Mouse (Mus musculus): ENCODE results near the gene Spata31d1d. TPM values are rescaled to one million over a fixed set of nuclear protein-coding genes. Genes with fewer than 3 reads are reported as not detected.
"Not testable (repeated sequence)": the region's sequence is repeated elsewhere in the genome, so short reads cannot be mapped to it uniquely, and the experiment has no call there.

Gene Spata31d1d
- total RNA-seq, 1 experiment from 2014 or later: not detected

DNA sequence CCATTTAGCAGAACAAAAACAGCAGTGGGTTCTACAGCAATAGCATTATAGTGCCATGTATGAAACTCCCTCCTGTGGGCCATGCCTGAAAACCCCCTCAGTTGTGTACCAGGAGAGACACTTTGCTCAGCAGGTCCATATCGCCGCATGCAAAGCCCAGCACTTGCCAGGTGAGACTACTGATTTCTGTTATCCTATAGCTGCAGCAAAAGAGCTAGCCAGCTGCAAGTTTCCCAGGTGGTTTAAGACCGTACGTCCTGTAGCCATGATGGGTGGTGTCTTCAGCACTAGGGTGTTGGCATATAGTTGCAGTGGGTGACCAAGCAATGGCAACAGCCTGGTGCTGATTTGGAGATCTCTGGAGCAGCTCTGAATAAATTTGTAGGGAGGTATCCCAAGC is 7.8 kb upstream of the Spata31d1d start:
- no peak for ATAC-seq (replicated peaks in 1 of 2; ENCODE audit: insufficient read depth in 1 of 2, low FRiP score in 2 of 2, low TSS enrichment in 1 of 2, low read depth in 1 of 2, poor library complexity in 2 of 2, severe bottlenecking in 2 of 2)

DNA sequence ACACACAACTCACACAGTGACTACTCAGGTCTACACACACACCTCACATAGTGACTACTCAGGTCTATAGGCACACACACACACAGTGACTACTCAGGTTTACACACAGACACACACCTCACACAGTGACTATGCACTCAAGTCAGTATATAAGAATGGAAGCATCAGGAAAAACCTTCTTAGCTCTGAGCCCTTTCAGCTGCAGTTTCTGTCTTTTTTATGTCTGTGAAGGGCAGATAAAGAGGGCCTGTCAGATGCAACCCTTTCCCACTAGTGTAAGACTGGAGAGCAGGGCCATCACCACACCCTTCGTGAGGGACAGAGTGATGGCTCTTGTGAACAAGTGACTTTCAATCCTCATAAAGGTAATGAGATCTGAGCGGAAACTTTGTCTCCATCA is 6.9 kb upstream of the Spata31d1d start:
- no peak for ATAC-seq (replicated peaks in 1 of 2; ENCODE audit: insufficient read depth in 1 of 2, low FRiP score in 2 of 2, low TSS enrichment in 1 of 2, low read depth in 1 of 2, poor library complexity in 2 of 2, severe bottlenecking in 2 of 2)

DNA sequence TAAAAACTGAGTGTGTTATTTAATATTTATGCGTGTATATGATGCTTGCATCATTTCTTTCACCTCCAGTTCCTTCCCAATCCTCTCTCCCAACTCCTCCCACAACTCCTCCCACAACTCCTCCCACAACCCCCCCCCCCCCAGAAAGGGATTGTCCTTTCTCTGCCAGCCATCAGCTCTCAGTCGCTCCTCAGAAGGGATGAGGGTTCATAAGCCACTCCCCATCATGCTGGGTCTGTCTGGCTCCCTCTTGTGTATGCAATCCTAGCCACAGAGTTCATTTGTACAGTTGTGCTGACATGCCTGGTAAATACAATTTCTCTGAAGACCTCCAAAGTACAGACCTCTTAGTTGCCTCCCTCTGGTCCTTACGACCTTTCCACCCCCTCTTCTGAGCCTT is 3.6 kb upstream of the Spata31d1d start:
- ATAC-seq (replicated peaks in 1 of 2; ENCODE audit: insufficient read depth in 1 of 2, low FRiP score in 2 of 2, low TSS enrichment in 1 of 2, low read depth in 1 of 2, poor library complexity in 2 of 2, severe bottlenecking in 2 of 2): peak; percentile 77 to 78

DNA sequence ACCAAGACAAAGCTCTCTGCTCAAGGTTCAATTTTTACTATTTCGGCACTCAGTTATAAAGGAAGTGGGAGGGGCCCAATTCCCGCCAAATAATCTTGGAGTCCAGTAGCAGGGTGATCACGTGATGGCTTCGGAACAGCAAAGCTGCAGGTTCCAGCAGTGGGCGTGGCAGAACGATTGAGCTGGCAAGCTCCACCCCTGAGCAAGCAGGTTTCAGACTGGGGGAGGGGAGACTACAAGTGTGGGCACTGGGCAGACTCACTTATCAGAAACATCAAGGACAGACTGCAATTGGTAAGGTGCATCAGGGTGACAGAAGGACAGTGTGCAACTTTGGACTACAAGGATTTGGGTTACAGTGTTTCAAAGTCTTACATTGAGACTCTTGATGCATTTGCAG is 2.8 kb upstream of the Spata31d1d start:
- not testable (repeated sequence) for ATAC-seq (replicated peaks in 1 of 2; ENCODE audit: insufficient read depth in 1 of 2, low FRiP score in 2 of 2, low TSS enrichment in 1 of 2, low read depth in 1 of 2, poor library complexity in 2 of 2, severe bottlenecking in 2 of 2)

DNA sequence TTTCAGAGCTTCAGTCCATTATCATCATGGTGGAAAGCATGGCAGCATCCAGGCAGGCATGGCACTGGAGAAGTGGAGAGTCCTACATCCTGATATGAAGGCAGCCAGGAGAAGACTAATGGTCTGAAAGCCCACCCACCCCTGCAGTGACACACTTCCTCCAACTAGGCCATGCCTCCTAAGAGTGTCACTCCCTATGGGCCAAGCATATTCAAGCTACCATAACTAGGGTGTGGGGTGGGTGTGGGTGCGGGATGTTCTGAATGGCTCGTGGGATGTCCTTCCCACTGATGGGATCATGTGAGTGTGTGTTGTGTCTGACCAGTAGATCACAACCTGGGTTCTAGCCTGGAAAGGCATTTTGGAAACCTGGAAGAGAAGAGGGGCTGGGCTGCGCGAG is 2.4 kb upstream of the Spata31d1d start:
- no peak for ATAC-seq (replicated peaks in 1 of 2; ENCODE audit: insufficient read depth in 1 of 2, low FRiP score in 2 of 2, low TSS enrichment in 1 of 2, low read depth in 1 of 2, poor library complexity in 2 of 2, severe bottlenecking in 2 of 2)

DNA sequence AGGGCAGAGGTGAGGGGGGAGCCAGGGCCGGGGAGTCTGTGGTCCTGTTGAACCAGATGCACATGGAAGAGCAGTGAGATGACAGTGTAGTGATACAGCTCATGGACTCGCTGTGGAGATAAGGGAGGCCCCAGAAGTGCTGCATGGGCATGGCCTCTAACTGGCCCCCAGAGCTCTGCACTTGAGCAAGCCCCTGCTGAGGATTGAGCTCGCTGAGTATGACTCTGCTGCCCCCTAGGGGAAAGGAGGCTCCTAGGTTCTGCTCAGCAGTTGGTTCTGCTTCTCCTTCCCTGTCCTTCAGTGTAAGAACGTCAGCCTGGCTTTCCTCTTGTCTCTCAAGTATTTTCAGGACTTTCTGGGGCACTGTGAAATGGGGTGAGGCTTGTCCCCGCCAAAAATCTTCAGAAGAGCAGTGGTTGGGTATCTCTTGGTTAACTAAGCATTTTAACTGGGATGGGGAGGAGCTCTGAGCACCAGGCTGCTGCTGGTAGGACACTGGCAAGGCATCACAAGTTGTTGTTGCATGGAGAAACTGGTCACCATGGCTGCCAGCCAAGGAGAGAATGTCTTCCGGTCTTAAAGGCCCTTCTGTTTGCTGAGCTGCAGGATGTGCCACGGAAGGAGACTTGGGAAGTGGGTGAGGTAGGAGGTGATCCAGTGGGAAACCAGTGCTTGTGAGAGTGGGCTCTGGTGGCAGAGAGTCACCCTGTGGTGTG is 3.0 kb downstream of the Spata31d1d start:
- ATAC-seq (replicated peaks in 1 of 2; ENCODE audit: insufficient read depth in 1 of 2, low FRiP score in 2 of 2, low TSS enrichment in 1 of 2, low read depth in 1 of 2, poor library complexity in 2 of 2, severe bottlenecking in 2 of 2): peak; percentile 91 to 92

DNA sequence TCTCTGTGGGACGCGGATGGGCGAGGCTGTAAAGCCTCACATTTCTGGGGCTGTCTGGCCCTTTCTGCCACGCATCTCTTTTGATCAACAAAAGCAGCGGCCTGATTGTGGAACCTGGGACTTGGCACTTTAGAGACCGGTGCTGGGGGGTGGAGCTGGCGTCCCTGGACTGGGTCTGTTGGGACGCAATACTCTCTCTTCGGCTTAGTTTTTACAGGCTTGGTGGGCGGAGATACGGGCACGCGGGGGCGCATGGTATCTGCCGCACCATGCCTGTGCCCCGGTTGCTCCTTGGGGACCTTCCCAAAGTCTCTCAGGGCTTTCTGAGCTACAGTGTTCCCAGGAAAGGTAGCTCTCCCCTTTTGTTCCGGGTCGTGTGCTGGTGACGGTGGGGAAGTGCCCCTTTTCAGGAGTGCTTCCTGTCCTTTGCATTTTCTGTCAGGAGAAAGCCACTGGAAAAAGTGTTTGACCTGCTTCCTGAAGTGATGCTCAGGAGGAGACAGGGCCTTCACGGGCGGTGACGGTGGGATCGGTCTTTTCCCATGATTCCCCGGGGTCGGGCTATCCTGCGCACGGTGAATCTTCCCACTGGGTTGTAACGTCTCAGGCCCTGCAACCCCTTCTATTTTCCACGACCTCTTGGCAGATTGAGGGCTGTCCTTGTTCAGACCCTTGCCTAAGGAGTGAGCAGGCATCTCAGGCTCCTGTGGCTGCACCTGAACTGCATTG is 5.2 kb downstream of the Spata31d1d start:
- no peak for ATAC-seq (replicated peaks in 1 of 2; ENCODE audit: insufficient read depth in 1 of 2, low FRiP score in 2 of 2, low TSS enrichment in 1 of 2, low read depth in 1 of 2, poor library complexity in 2 of 2, severe bottlenecking in 2 of 2)

DNA sequence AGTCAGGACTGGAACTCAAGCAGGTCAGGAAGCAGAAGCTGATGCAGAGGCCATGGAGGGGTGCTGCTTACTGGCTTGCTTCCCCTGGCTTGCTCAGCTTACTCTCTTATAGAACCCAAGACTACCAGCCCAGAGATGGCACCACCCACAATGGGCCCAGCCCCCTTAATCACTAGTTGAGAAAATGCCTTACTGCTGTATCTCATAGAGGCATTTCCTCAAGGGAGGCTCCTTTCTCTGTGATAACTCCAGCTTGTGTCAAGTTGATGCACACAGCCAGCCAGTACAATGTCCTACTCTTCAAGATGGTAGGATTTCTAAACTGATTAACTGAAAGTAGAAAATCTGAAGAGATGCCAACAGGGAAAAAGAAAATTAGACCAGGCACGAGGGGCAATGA is 9.5 kb downstream of the Spata31d1d start:
- ATAC-seq (replicated peaks in 1 of 2; ENCODE audit: insufficient read depth in 1 of 2, low FRiP score in 2 of 2, low TSS enrichment in 1 of 2, low read depth in 1 of 2, poor library complexity in 2 of 2, severe bottlenecking in 2 of 2): not testable (repeated sequence)

DNA sequence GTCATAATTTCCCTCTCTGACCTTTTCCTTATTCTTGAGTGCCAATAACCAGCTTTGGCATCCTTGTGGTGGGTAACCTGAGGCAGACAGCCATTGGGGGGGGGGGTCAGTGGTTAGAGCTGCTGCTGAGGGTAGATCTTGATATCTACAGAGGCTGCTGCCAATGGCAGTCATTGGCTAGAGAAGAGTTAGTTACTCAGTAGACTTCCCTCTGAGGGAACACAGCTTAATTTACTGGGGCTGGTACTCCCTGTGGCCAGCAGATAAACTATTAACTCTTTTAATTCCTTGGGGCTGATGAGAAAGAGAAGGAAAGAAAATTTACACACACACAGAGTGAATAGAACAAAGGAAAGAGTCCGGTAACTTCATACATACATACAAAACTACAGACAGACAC is 12.1 kb downstream of the Spata31d1d start:
- ATAC-seq (replicated peaks in 1 of 2; ENCODE audit: insufficient read depth in 1 of 2, low FRiP score in 2 of 2, low TSS enrichment in 1 of 2, low read depth in 1 of 2, poor library complexity in 2 of 2, severe bottlenecking in 2 of 2): no peak

DNA sequence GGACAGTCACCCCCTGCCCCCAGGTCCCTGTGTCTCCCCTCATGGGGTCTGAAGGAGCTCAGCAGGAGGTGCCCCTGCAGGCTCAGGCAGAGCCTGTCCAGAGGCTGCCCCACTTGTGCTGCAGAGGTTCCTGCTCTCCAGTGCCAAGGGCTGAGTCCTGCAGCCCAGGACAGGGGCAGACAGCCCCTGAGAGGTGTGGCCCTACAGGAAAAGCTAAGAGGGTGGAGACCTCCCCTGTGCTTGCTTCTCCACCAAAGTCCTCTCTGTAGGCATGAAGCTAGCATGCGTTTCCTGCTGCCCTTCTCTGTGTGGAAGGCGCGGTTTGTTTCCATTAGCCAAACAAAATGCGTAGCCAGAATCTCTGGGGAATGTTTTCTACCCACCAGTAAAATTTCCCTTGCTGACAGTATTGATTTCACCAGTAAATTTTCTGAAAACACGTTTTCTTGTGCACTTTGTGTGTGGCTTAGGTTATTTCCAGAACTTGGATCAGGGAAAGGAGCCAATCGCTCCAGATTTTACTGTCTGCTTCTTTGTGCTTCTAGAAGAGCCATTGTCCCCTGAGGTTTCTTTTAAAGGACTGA is 12.6 kb downstream of the Spata31d1d start:
- ATAC-seq (replicated peaks in 1 of 2; ENCODE audit: insufficient read depth in 1 of 2, low FRiP score in 2 of 2, low TSS enrichment in 1 of 2, low read depth in 1 of 2, poor library complexity in 2 of 2, severe bottlenecking in 2 of 2): peak; percentile 58 to 64; a peak in 3 of 4 replicates

DNA sequence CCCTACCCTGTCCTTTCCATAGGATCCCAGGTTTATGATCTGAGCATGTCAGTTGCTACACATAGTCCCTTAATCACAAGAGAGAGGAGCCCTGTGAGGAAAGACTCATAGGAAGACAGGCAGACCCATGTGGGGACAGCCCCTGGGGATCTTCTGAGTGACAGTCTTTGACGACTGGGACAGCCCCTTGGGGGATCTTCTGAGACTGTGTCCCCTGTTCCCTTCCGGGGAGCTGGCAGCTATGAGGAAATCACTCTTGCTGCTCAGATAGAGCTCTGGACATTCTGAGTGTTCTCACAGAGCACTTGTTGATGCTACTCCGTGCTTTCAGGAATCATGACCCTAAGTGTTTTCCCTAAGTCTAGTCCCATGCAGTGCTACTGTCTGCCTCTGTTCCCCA is 17.8 kb downstream of the Spata31d1d start:
- ATAC-seq (replicated peaks in 1 of 2; ENCODE audit: insufficient read depth in 1 of 2, low FRiP score in 2 of 2, low TSS enrichment in 1 of 2, low read depth in 1 of 2, poor library complexity in 2 of 2, severe bottlenecking in 2 of 2): no peak

DNA sequence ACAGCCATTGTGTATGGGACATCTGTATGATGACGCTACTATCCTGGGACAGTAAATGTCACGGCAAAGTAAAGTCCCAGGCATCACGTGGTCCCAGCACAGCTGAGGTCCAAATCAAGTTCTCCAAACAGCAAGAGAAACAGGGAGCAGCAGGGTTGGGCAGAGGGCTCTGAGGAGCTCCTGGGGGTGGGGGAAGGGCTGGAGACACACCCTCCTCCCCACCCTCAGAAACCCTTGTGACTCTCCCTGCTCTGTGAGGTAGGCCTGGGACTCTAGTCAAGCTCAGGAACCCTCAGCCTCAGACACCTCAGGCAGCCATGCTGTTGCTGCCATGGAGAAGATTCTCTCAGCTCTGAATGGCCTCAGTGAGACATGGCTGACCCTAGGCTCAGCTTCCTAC is 19.6 kb downstream of the Spata31d1d start, which contains the start of gene Spata31d1b:
Gene Spata31d1b, plus strand, starts transcription at position 301 of the 400 bp plus-strand sequence.
- ATAC-seq (replicated peaks in 1 of 2; ENCODE audit: insufficient read depth in 1 of 2, low FRiP score in 2 of 2, low TSS enrichment in 1 of 2, low read depth in 1 of 2, poor library complexity in 2 of 2, severe bottlenecking in 2 of 2): not testable (repeated sequence)

DNA sequence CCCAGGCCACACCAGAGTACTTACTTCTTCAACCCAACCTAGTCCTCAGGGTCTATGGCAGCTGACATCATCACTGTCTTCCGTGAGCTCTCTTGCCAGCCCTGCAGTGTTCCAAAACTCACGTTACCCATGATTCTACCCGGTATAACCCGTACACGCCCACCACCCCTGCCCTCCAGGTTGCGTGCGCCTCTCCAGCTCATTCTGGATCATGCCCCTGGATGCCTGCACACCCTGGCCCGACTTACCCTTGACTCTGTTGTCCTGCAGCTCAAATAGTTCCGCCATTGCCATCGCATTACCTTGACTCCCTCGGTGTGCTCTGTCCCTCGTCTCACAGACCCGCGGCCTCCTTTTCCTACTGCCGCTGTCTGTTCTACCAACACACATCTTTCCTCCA is 21.3 kb downstream of the Spata31d1d start, which contains the start of gene Spata31d1a:
Gene Spata31d1a, minus strand, starts transcription at position 101 of the 400 bp plus-strand sequence.
- 0 out of 4 replicates have a peak, but pooled peaks of 1 of the 2 experiments have one; percentile 22 for ATAC-seq (replicated peaks in 1 of 2; ENCODE audit: insufficient read depth in 1 of 2, low FRiP score in 2 of 2, low TSS enrichment in 1 of 2, low read depth in 1 of 2, poor library complexity in 2 of 2, severe bottlenecking in 2 of 2)

DNA sequence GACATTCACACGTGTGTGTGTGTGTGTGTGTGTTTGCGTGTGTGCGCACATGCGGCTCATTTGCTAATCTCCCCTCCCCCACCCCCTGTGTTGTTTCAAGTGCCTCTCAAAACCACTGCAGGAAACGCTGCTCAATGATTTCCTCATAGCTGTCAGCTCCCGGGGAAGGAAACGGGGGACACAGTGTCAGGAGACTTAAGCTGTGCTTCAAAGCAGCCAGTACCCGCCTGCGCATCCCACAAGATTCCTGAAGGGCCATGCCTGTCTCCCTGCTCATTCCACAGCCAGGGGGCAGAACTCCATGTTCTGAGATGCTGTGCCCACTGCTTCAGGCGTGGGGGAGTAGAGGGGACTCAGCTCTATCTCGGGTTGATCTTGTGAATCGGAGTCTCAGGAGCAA is 27.0 kb downstream of the Spata31d1d start:
- peak; percentile 72 to 81 for ATAC-seq (replicated peaks in 1 of 2; ENCODE audit: insufficient read depth in 1 of 2, low FRiP score in 2 of 2, low TSS enrichment in 1 of 2, low read depth in 1 of 2, poor library complexity in 2 of 2, severe bottlenecking in 2 of 2)

DNA sequence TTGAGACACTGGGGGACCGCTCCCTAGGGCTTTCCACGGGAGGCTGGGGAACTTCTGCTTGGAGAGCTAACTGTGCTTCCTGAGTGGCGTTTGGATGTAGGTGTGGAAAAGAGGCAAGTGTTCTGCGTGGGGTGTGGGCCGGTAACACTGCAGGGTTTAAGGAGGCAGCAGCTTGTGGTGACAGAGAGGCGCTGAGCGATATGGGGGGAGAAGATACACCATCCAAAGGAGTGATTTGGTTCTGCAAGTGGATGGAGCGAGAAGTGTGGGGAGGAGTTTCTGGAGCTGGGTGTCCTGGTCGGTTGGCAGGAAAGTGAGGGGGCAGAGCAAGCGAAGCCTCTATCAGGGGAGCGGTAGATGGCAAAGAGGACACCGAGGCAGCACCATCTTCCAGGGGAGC is 28.0 kb downstream of the Spata31d1d start:
- no peak for ATAC-seq (replicated peaks in 1 of 2; ENCODE audit: insufficient read depth in 1 of 2, low FRiP score in 2 of 2, low TSS enrichment in 1 of 2, low read depth in 1 of 2, poor library complexity in 2 of 2, severe bottlenecking in 2 of 2)

DNA sequence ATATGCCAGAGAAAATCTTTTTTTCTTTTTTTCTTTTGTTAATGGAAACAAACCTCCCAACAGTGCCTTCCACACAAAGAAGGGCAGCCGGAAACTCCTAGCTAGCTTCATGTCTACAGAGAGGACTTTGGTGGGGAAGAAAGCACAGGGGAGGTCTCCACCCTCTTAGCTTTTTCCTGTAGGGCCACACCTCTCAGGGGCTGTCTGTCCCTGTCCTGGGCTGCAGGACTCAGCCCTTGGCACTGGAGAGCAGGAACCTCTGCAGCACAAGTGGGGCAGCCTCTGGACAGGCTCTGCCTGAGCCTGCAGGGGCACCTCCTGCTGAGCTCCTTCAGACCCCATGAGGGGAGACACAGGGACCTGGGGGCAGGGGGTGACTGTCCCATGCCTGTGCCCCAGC is 31.4 kb downstream of the Spata31d1d start:
- peak in 1 of 2 experiments; percentile 27; a peak in 1 of 4 replicates for ATAC-seq (replicated peaks in 1 of 2; ENCODE audit: insufficient read depth in 1 of 2, low FRiP score in 2 of 2, low TSS enrichment in 1 of 2, low read depth in 1 of 2, poor library complexity in 2 of 2, severe bottlenecking in 2 of 2)

DNA sequence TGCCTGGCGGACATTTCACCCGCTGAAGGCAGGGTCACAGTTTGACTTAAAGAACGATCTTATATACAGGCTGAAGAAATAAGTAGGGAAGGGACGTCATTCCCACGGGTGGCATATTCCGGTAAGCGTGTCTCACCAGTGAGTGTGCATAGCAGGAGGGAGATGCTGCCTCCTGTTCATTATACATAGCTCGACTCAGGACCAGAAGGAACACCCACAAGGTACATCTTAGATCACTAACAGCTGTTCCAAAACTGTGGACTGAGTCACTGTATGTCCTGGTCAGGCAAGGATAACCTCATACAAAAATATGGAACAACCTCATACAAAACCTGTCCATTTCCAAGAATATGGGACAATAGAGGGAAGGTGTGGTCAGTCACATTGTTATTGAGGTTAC is 32.4 kb downstream of the Spata31d1d start:
- ATAC-seq (replicated peaks in 1 of 2; ENCODE audit: insufficient read depth in 1 of 2, low FRiP score in 2 of 2, low TSS enrichment in 1 of 2, low read depth in 1 of 2, poor library complexity in 2 of 2, severe bottlenecking in 2 of 2): no peak

DNA sequence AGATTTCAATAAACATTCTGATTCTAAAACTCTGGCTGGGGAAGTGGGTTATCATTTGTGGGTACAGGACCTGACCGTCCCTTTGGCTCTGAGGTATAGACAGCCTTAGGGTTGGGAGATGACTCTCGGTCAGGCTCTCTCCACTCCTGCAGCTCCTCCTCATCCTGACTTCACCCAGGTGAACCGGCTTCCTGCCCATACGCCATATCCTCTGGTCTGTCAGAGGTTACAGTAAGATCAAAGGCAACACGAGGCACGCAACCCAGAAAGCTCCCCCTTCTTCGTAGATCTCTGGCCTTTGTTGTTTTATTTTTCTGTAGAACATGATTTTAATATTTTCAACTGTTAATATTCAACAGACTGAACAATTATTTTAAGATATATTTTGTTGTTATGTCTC is 35.8 kb downstream of the Spata31d1d start:
- ATAC-seq (replicated peaks in 1 of 2; ENCODE audit: insufficient read depth in 1 of 2, low FRiP score in 2 of 2, low TSS enrichment in 1 of 2, low read depth in 1 of 2, poor library complexity in 2 of 2, severe bottlenecking in 2 of 2): no peak

Data from hematopoietic stem cell, adult 5-6 weeks (primary cell).